Mouse (Mus musculus): ENCODE results near the gene Nat8f1. TPM values are rescaled to one million over a fixed set of nuclear protein-coding genes. Genes with fewer than 3 reads are reported as not detected.
A peak's percentile ranks its signal among the peaks of the same experiment; 100 is the strongest.
"Not testable (repeated sequence)": the region's sequence is repeated elsewhere in the genome, so short reads cannot be mapped to it uniquely, and the experiment has no call there.

Nat8f1 gene
- total RNA-seq, 1 experiment, result 1.1 TPM

DNA sequence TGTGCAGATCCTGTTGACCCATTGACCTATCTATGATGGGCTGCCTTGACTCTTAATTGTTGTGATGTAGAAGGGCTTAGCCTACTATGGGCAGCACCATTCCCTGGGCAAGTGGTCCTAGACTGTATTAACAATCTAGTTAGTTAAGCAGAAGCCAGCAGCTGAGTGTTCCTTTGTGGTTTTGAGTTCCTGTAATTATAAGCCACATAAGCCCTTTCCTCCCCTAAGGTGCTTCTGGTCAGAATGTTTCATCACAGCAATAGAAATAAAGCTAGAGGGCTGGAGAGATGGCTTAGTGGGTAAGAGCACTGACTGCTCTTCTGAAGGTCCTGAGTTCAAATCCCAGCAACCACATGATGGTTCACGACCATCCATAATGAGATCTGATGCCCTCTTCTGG lies 8.2 kb upstream of the Nat8f1 start:
- Histone ChIP-seq H3K9ac (ENCODE audit: insufficient read depth, low read depth, low read length, poor library complexity, severe bottlenecking) (no peak overlapping the region), H3K4me3 (ENCODE audit: insufficient read depth in 1 of 2, low read depth in 1 of 2, low read length in 2 of 2, poor library complexity in 1 of 2, severe bottlenecking in 1 of 2) (no peak overlapping the region), H3K4me1 (ENCODE audit: control insufficient read depth in 2 of 2, insufficient read depth in 2 of 2, low read length in 2 of 2, poor library complexity in 1 of 2) (no peaks in the 10 kb centered on the region), H3K36me3 (ENCODE audit: control insufficient read depth, insufficient read depth, low read length, poor library complexity, severe bottlenecking) (peaks cover 13% of the 10 kb centered on the region), H3K9me3 (ENCODE audit: control insufficient read depth, insufficient read depth, low read depth, low read length) (no peaks in the 10 kb centered on the region), H3K27ac (ENCODE audit: insufficient read depth, low read depth, low read length, poor library complexity, severe bottlenecking) (no peak overlapping the region)
- no peak for DNase-seq (ENCODE audit: low read depth, low spot score)
- in situ Hi-C loops (cut with MboI; ENCODE audit: low sequenced_read_pairs in 2 of 2, unreplicated experiment in 2 of 2), result no loop called here
- TF ChIP-seq MAFK (IDR thresholded peaks at IDR 0.05; ENCODE audit: insufficient read depth, low read depth, low read length) (no peak), HCFC1 (IDR thresholded peaks at IDR 0.05; ENCODE audit: borderline replicate concordance, insufficient read depth, low read length) (no peak), ZC3H11A (IDR thresholded peaks at IDR 0.05; ENCODE audit: borderline replicate concordance, low read depth, low read length) (no peak), ZNF384 (IDR thresholded peaks at IDR 0.05; ENCODE audit: low read depth, low read length) (no peak), CHD2 (IDR thresholded peaks at IDR 0.05; ENCODE audit: low read depth, low read length) (no peak)

DNA sequence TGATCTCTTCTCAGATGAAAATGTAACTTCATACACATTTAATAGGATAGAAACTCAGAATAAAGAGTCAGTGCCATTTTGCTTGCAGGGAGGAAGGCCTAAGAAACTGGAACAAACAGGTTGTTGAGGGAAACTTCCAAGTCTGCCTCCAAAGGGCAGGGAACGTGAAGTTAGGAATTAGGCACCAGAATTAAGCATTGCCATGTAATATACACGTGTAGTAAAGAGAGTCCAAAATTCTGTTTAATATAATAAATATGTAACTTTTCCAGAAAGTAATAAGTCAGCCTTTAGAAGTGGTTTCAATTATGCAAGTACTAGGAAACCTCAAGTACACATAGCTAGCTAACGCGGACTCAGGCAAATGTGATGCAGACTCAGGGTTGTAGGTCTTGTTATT lies 3.9 kb upstream of the Nat8f1 start:
- no peak for DNase-seq (ENCODE audit: low read depth, low spot score)
- H3K27ac ChIP-seq (ENCODE audit: insufficient read depth, low read depth, low read length, poor library complexity, severe bottlenecking), result no peak overlapping the region
- 0 out of 4 replicates have a peak, but pooled peaks cover 0 to 2% of the 10 kb centered on the region in 2 experiments for H3K4me1 ChIP-seq (ENCODE audit: control insufficient read depth in 2 of 2, insufficient read depth in 2 of 2, low read length in 2 of 2, poor library complexity in 1 of 2)
- H3K4me3 ChIP-seq (ENCODE audit: insufficient read depth in 1 of 2, low read depth in 1 of 2, low read length in 2 of 2, poor library complexity in 1 of 2, severe bottlenecking in 1 of 2), result no peak overlapping the region
- H3K36me3 ChIP-seq (ENCODE audit: control insufficient read depth, insufficient read depth, low read length, poor library complexity, severe bottlenecking), result peaks cover 2% of the 10 kb centered on the region
- no peak for TF ChIP-seq CHD2 (IDR thresholded peaks at IDR 0.05; ENCODE audit: low read depth, low read length)
- TF ChIP-seq ZNF384 (IDR thresholded peaks at IDR 0.05; ENCODE audit: low read depth, low read length), result no peak
- no peak for TF ChIP-seq ZC3H11A (IDR thresholded peaks at IDR 0.05; ENCODE audit: borderline replicate concordance, low read depth, low read length)
- no peak for TF ChIP-seq HCFC1 (IDR thresholded peaks at IDR 0.05; ENCODE audit: borderline replicate concordance, insufficient read depth, low read length)
- TF ChIP-seq MAFK (IDR thresholded peaks at IDR 0.05; ENCODE audit: insufficient read depth, low read depth, low read length), result no peak
- no peaks in the 10 kb centered on the region for H3K9me3 ChIP-seq (ENCODE audit: control insufficient read depth, insufficient read depth, low read depth, low read length)
- H3K9ac ChIP-seq (ENCODE audit: insufficient read depth, low read depth, low read length, poor library complexity, severe bottlenecking), result no peak overlapping the region
- in situ Hi-C loops (cut with MboI; ENCODE audit: low sequenced_read_pairs in 2 of 2, unreplicated experiment in 2 of 2), result no loop called here

DNA sequence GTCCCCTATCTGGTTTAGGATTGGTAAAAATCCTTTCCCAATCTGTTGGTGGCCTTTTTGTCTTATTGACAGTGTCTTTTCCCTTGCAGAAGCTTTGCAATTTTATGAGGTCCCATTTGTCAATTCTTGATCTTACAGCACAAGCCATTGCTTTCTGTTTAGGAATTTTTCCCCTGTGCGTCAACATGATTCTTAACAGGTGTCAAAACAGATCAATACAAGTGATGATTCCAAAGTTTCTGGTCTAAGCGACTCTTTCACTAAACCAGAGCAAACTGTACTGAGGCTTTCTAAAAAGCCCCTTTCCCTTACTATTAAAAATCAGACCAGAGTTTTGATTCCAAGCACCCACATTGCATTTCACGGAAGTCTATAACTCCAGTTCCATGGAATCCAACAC lies 2.9 kb upstream of the Nat8f1 start:
- in situ Hi-C loops (cut with MboI; ENCODE audit: low sequenced_read_pairs in 2 of 2, unreplicated experiment in 2 of 2); H3K36me3 ChIP-seq (ENCODE audit: control insufficient read depth, insufficient read depth, low read length, poor library complexity, severe bottlenecking); DNase-seq (ENCODE audit: low read depth, low spot score); H3K9me3 ChIP-seq (ENCODE audit: control insufficient read depth, insufficient read depth, low read depth, low read length); H3K27ac ChIP-seq (ENCODE audit: insufficient read depth, low read depth, low read length, poor library complexity, severe bottlenecking); H3K4me1 ChIP-seq (ENCODE audit: control insufficient read depth in 2 of 2, insufficient read depth in 2 of 2, low read length in 2 of 2, poor library complexity in 1 of 2); H3K9ac ChIP-seq (ENCODE audit: insufficient read depth, low read depth, low read length, poor library complexity, severe bottlenecking); H3K4me3 ChIP-seq (ENCODE audit: insufficient read depth in 1 of 2, low read depth in 1 of 2, low read length in 2 of 2, poor library complexity in 1 of 2, severe bottlenecking in 1 of 2): not testable (repeated sequence)

DNA sequence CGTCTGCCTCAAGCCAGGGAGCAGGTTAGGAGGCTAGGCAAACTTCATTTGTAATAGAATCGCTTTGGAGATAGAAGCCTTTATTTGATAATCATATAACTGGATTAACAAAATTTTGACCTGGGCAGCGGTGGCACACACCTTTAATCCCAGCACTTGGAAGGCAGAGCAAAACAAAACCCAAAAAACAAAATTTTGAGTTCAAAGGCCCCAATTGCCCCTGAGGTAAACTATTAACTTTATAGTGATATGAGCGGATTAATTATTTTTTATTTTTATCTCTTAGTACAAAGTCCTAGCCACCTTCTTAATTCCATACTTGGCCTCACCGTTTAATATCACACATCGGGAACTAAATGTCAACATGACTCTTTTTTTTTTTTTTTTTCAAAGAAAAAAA lies 1.1 kb upstream of the Nat8f1 start:
- H3K9me3 ChIP-seq (ENCODE audit: control insufficient read depth, insufficient read depth, low read depth, low read length), result no peaks in the 10 kb centered on the region
- no peaks in the 10 kb centered on the region; the same call in 1 of the 2 replicates for H3K36me3 ChIP-seq (ENCODE audit: control insufficient read depth, insufficient read depth, low read length, poor library complexity, severe bottlenecking)
- no peak overlapping the region for H3K27ac ChIP-seq (ENCODE audit: insufficient read depth, low read depth, low read length, poor library complexity, severe bottlenecking)
- peak overlapping the region; percentile 81 for H3K9ac ChIP-seq (ENCODE audit: insufficient read depth, low read depth, low read length, poor library complexity, severe bottlenecking)
- H3K4me3 ChIP-seq (ENCODE audit: insufficient read depth in 1 of 2, low read depth in 1 of 2, low read length in 2 of 2, poor library complexity in 1 of 2, severe bottlenecking in 1 of 2), result peak overlapping the region; percentile 69 to 87
- H3K4me1 ChIP-seq (ENCODE audit: control insufficient read depth in 2 of 2, insufficient read depth in 2 of 2, low read length in 2 of 2, poor library complexity in 1 of 2), result 0 out of 4 replicates have a peak, but pooled peaks cover 0 to 2% of the 10 kb centered on the region in 2 experiments
- TF ChIP-seq ZNF384 (IDR thresholded peaks at IDR 0.05; ENCODE audit: low read depth, low read length), result no peak
- no peak for TF ChIP-seq CHD2 (IDR thresholded peaks at IDR 0.05; ENCODE audit: low read depth, low read length)
- no peak for TF ChIP-seq ZC3H11A (IDR thresholded peaks at IDR 0.05; ENCODE audit: borderline replicate concordance, low read depth, low read length)
- no peak for TF ChIP-seq HCFC1 (IDR thresholded peaks at IDR 0.05; ENCODE audit: borderline replicate concordance, insufficient read depth, low read length)
- no peak for TF ChIP-seq MAFK (IDR thresholded peaks at IDR 0.05; ENCODE audit: insufficient read depth, low read depth, low read length)
- in situ Hi-C loops (cut with MboI; ENCODE audit: low sequenced_read_pairs in 2 of 2, unreplicated experiment in 2 of 2), result no loop called here
- no peak for DNase-seq (ENCODE audit: low read depth, low spot score)

DNA sequence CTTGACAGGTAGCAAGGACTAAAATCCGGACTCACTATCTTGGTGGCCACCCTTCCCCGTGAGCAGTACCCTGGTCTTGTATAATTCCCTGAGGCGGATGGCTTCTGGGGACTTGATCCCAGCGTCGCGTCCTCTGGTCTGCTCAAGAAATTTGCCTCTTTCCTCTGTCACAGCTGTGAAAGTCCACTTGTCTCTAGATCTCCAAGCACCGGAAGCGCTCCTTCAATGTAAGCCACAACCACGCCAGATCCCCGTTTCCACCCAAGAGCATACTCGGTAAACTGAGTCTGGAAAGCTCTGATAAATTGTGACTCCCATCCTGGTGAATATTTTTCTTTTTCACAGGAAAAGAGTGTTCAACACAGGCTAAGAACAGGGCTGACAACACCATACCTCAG lies 347 bp downstream of the Nat8f1 start:
- Histone ChIP-seq H3K4me3 (ENCODE audit: insufficient read depth in 1 of 2, low read depth in 1 of 2, low read length in 2 of 2, poor library complexity in 1 of 2, severe bottlenecking in 1 of 2) (peak overlapping the region; percentile 69 to 87), H3K27ac (ENCODE audit: insufficient read depth, low read depth, low read length, poor library complexity, severe bottlenecking) (no peak overlapping the region), H3K36me3 (ENCODE audit: control insufficient read depth, insufficient read depth, low read length, poor library complexity, severe bottlenecking) (no peaks in the 10 kb centered on the region), H3K9me3 (ENCODE audit: control insufficient read depth, insufficient read depth, low read depth, low read length) (no peaks in the 10 kb centered on the region), H3K9ac (ENCODE audit: insufficient read depth, low read depth, low read length, poor library complexity, severe bottlenecking) (peak overlapping the region; percentile 81), H3K4me1 (ENCODE audit: control insufficient read depth in 2 of 2, insufficient read depth in 2 of 2, low read length in 2 of 2, poor library complexity in 1 of 2) (0 out of 4 replicates have a peak, but pooled peaks cover 0 to 2% of the 10 kb centered on the region in 2 experiments)
- no peak for DNase-seq (ENCODE audit: low read depth, low spot score)
- in situ Hi-C loops (cut with MboI; ENCODE audit: low sequenced_read_pairs in 2 of 2, unreplicated experiment in 2 of 2), result no loop called here
- TF ChIP-seq ZNF384 (IDR thresholded peaks at IDR 0.05; ENCODE audit: low read depth, low read length) (no peak), HCFC1 (IDR thresholded peaks at IDR 0.05; ENCODE audit: borderline replicate concordance, insufficient read depth, low read length) (no peak)
